Mouse (Mus musculus) kidney, embryonic 16.5 days (tissue): Measurements from ENCODE around the gene Hebp2. TPM values are rescaled to one million over a fixed set of nuclear protein-coding genes. Genes with fewer than 3 reads are reported as not detected.

Experiments used
- ATAC-seq: fragments of 200-750 bp; cut with Nextera tagmentation; 2 replicates; pipeline ENCODE4 v1.8.0; 2017; ENCODE audit warnings: moderate TSS enrichment; ENCODE audit not compliant: low FRiP score, low TSS enrichment
- H3K27ac ChIP-seq: fragments of 300-500 bp; sonication (generic); 2 replicates; pipeline ENCODE4 v1.5.1; 2014; ENCODE audit warnings: low read length
- H3K27me3 ChIP-seq: fragments of 300-500 bp; sonication (generic); 2 replicates; pipeline ENCODE4 v1.6.1; 2014; ENCODE audit warnings: low read length, control low read depth, mixed read lengths; ENCODE audit not compliant: insufficient read depth
- H3K36me3 ChIP-seq: fragments of 300-500 bp; sonication (generic); 2 replicates; pipeline ENCODE4 v1.6.1; 2014; ENCODE audit warnings: low read length, control low read depth, mixed read lengths; ENCODE audit not compliant: insufficient read depth
- H3K4me1 ChIP-seq: fragments of 300-500 bp; sonication (generic); 2 replicates; pipeline ENCODE4 v1.6.1; 2014; ENCODE audit warnings: low read length, control low read depth, mixed read lengths; ENCODE audit not compliant: insufficient read depth
- H3K4me2 ChIP-seq: fragments of 300-500 bp; sonication (generic); replicated peaks from 2 replicates; pipeline ENCODE4 v1.6.1; 2014; ENCODE audit warnings: low read depth, low read length
- H3K4me3 ChIP-seq: fragments of 300-500 bp; sonication (generic); 2 replicates; pipeline ENCODE4 v1.5.1; 2014; ENCODE audit warnings: mild to moderate bottlenecking, low read length
- H3K9ac ChIP-seq: fragments of 300-500 bp; sonication (generic); replicated peaks from 2 replicates; pipeline ENCODE4 v1.6.1; 2014; ENCODE audit warnings: low read length
- H3K9me3 ChIP-seq: fragments of 300-500 bp; sonication (generic); 2 replicates; pipeline ENCODE4 v1.6.1; 2016; ENCODE audit warnings: low read length, control low read depth
- WGBS: fragments of 180-500 bp; shearing (Covaris S2); extraction: QIAGEN DNeasy Blood & Tissue Kit; methylation state at CpG from one replicate; pipeline ENCODE4 v1.1.7; 2014; 5-methylcytosine and 5-hydroxymethylcytosine counted together
- polyA plus RNA-seq: library from polyadenylated mRNA; unstranded; fragments of >200 nt; fragmentation: Nextera tagmentation; extraction: Ambion mirVana; gene quantifications from 2 replicates; pipeline ENCODE4 v1.2.1, GENCODE M21; 2015

Hebp2 gene
- polyA plus RNA-seq, 1 experiment from 2014 or later: 14.2 TPM

GRCm38 (mm10) chr10:18493010-18493894, 52.6 kb downstream of the Hebp2 start:
- Histone ChIP-seq H3K27ac (peak overlapping the region; percentile 33; the same call in 1 of the 2 replicates), H3K36me3 (no peaks in the 10 kb centered on the region), H3K27me3 (no peaks in the 10 kb centered on the region), H3K4me1 (peaks cover 33% of the 10 kb centered on the region), H3K9ac (no peak overlapping the region), H3K9me3 (no peaks in the 10 kb centered on the region), H3K4me2 (no peak overlapping the region), H3K4me3 (no peak overlapping the region)
- peak; percentile 71; the same call in 1 of the 2 replicates for ATAC-seq
- WGBS: 74% methylated on average over 11 of the region's 11 CpGs

DNA sequence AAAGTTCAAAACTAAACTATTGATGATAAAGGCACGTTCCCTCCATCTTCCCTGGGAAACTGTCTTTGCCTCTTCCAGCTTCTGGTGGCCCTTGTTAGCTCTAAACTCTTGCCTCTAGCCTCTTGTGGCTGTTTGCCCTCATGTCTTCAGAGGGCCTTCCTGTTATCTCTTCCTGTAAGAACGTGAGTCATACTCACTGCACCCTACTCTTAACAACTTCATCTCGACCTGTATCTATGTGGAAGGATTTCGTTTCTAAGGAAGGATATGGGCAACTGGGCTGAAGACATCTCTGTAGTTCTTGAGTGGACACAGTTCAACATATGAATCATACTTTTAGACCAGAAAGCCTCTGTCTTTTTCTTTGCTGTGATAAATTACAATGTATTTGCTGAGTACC, 53.9 kb downstream of the Hebp2 start:
- Histone ChIP-seq H3K4me1 (peaks cover 40% of the 10 kb centered on the region), H3K27ac (no peak overlapping the region), H3K9ac (no peak overlapping the region), H3K9me3 (no peaks in the 10 kb centered on the region), H3K27me3 (no peaks in the 10 kb centered on the region), H3K4me2 (no peak overlapping the region), H3K36me3 (no peaks in the 10 kb centered on the region), H3K4me3 (no peak overlapping the region)
- no peak for ATAC-seq
- WGBS: 64% methylated on average over 4 of the region's 4 CpGs

- WGBS: 78% methylated on average over 10 of the region's 10 CpGs
- Histone ChIP-seq H3K36me3 (no peaks in the 10 kb centered on the region), H3K27me3 (no peaks in the 10 kb centered on the region), H3K4me2 (no peak overlapping the region), H3K4me1 (peaks cover 40% of the 10 kb centered on the region), H3K4me3 (no peak overlapping the region), H3K9ac (no peak overlapping the region), H3K9me3 (no peaks in the 10 kb centered on the region), H3K27ac (no peak overlapping the region)
- no peak for ATAC-seq
Observed at GRCm38 (mm10) chr10:18489936-18490335, 55.9 kb downstream of the Hebp2 start.

Other genes with a start within 250 kb of the Hebp2 start
- 9.3 and 10.7 TPM in 2 replicates for gene Nhsl1, start 227.1 kb downstream of the Hebp2 start, polyA plus RNA-seq
- 1.6 TPM in 2 replicates for gene Arfgef3, start 197.9 kb upstream of the Hebp2 start, polyA plus RNA-seq
- 0.09 and 0.11 TPM in 2 replicates for gene Gm4922, start 240.7 kb upstream of the Hebp2 start, polyA plus RNA-seq